Mouse (Mus musculus) CD4-positive, CD25-positive, alpha-beta regulatory T cell, adult 4 months (primary cell): Measurements from ENCODE around the gene Ost4. TPM values are rescaled to one million over a fixed set of nuclear protein-coding genes. Genes with fewer than 3 reads are reported as not detected.
A peak's percentile ranks its signal among the peaks of the same experiment; 100 is the strongest.

Experiments
- ATAC-seq: one replicate; pipeline ENCODE4 v1.8.0; 2017
- polyA plus RNA-seq, 2 experiments: library from polyadenylated mRNA; unstranded; fragments of 100-300 nt; shearing (Covaris generic); gene quantifications; one replicate each; pipeline ENCODE4 v1.2.1; 2017

Gene Ost4
- polyA plus RNA-seq, 2 experiments from 2014 or later: 200 to 285 TPM

DNA sequence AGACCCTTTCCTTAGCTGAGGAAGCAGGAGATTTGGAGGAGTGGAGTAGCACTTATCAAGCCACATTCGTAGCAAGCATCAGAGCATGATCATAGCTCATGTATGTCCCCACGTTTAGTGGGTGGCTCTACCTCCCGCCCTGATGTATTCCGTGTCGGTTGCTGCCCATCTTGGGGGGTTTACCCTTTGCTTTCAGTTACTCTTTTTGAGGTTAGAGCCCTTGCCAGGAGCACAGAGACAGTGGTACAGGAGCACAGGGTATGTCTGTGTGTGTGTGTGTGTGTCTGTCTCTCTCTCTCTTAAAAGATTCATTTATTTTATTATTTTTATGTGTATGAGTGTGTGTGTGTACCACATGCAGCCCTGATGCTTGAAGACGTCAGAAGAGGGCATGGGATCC, 15.5 kb upstream of the Ost4 start:
- ATAC-seq: no peak

DNA sequence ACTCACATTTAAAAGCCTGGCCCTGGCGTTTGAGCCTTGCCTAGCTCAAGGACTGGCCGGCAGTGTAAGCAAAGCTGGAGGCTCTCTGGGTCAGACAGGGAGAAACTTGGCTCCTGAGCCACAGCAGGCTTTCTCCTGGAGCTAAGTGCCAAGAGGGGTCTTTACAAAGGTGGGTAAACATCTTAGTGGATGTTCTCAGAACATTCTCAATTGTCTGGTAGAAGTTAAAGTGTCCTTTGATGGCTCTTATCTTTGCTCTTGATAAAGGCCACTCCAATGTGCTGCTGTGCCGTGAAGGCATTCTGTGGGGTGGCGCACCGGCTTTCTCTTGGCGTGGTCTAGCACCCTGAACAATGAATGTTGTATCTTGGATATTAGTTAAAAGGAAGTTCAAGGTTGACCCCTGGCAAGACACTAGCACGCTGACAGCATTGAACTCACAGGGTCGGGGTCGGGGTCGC, 15.0 kb upstream of the Ost4 start:
- ATAC-seq: no peak

DNA sequence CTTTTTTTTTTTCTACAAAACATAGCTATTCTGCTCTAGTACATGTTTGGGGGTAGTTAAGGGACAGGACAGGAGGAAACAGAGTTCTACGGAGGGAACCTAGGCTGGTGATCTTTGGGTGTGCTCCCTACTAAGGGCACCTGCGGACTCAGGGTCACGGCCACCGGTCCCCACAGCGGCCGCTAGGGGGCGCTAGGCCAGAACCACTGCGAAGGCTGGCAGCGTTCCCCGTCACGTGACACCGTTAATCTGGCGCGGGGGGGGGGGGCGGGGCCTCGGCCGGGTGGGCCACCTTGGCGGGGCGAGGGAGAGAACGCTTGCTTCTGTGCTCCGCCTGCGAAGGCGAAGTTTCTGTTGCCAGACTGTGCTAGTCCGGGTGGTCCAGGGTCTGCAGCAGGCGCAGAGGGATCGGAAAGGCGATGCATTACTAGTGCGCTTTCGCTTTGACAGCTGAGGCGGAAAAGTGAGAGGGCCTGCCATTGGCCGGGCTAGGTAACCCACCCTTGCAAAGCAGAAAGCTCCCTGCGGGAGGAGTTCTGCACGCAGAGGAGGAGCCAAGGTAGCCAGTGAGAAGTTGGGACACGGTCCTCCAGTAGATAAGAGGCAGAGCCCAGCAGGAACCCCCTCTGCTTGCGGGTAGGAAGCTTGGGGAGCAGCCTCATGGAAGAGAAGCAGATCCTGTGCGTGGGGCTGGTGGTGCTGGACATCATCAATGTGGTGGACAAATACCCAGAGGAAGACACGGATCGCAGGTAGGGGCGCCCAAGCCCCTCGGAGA, 13.9 kb upstream of the Ost4 start, which contains the start of gene Khk:
Khk (plus strand) TSS at position 176 of the 778 bp plus-strand sequence.
- peak; percentile 86 for ATAC-seq

DNA sequence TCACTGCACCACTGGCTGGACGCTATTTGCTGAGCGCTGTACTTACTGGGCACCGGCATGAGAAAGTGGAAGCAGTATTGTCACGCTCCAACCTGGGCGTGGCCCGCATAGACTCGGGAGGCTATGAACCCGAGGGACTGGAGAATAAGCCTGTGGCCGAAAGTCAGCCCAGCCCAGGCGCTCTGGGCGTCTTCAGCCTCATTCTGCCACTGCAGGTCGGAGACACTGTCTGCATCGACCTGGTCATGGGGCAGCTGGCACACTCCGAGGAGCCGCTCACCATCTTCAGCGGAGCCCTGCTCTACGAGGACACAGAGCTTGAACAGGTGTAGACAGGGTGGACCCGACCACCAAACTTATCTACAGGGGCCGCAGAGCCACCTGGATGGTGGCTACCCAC, 13.0 kb upstream of the Ost4 start:
- ATAC-seq: no peak

DNA sequence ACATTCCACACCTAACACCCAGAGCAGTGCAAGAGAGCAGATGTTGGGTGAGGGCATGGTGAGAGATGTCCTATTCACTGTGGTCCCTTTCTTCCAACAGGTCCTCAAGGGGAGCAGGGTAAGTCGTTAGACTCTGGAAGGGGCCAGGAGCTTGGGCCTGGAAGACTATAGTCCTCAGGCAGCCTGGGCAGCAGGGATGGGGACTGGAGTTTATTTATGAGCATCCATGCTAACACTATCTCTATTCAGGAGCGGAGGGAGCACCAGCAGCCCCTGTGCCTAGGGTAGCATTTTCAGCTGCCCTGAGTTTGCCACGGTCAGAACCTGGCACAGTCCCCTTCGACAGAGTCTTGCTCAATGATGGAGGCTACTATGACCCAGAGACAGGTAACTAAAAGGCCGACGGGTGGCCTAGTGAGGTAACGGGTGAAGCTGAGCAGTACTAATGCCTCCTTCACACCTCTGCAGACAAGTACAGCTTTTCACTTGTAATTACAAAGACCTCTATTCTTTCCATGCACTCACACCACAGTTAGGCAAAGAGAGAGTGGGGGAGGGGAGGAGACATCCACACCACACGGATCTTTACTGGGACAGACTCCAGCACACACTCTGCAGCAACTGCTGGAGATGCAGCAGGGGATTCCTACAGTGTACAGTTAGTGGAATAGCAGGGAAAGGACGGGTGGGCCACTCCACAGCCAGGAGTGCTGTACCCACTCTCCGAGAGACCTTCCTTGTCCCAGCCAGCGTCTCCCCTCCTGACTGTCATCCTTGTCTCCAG, 12.4 kb upstream of the Ost4 start:
- no peak for ATAC-seq

DNA sequence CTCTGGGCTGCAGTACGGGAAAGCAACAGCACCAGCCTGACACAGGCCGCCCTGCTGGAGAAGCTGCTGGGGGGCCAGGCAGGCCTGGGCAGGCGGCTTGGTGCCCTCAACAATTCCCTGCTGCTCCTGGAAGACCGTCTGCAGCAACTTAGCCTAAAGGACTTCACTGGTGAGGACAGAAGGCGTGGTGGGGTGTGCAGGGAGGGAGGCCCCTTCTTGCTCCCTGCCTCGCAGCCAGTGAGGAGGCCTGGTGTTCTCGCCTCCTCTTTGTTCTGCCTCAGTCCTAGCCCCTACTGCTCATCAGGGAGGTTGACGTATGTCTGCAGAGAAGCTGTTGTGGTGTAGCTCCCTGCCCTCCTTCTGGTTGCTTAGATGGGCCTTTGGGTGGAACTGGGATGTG, 11.1 kb upstream of the Ost4 start:
- ATAC-seq: no peak

DNA sequence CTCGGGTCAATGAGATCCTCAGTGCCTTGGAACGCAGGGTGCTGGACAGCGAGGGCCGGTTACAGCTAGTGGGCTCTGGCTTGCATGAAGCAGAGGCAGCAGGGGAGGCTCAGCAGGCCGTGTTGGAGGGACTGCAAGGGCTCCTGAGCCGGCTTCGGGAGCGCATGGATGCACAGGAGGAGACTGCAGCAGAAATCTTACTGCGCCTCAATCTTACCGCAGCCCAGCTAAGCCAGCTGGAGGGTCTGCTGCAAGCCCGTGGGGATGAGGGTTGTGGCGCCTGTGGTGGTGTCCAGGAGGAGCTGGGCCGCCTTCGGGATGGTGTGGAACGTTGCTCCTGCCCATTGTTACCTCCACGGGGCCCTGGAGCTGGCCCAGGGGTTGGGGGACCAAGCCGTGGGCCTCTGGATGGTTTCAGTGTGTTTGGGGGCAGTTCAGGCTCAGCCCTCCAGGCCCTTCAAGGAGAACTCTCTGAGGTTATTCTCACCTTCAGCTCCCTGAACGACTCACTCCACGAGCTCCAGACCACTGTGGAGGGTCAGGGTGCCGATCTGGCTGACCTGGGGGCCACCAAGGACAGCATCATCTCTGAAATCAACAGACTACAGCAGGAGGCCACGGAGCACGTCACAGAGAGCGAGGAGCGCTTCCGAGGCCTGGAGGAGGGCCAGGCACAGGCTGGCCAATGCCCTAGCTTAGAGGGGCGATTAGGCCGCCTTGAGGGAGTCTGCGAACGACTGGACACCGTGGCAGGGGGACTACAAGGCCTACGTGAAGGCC, 10.5 kb upstream of the Ost4 start:
- no peak for ATAC-seq

DNA sequence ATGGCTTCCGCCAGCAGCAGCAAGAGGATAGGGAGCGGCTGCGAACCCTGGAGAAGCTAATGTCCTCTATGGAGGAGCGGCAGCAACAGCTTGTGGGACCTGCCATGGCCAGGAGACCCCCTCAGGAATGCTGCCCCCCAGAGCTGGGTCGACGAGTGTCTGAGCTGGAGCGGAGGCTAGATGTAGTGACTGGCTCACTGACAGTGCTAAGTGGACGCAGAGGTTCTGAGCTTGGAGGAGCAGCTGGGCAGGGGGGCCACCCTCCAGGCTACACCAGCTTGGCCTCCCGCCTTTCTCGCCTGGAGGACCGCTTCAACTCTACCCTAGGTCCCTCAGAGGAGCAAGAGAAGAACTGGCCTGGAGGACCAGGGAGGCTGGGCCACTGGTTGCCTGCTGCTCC, 9.8 kb upstream of the Ost4 start:
- no peak for ATAC-seq

DNA sequence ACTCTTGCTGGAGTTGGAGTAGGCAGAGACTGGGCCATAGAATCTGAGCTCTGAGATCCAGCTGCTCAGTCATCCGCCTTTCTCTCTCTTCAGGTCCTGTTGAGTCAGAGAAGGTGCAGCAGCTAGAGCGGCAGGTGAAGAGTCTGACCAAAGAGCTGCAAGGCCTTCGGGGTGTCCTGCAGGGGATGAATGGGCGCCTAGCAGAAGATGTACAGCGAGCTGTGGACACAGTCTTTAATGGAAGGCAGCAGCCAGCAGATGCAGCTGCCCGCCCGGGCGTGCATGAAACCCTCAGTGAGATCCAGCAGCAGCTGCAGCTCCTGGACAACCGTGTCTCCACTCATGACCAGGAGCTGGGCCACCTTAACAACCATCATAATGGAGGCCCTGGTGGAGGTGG, 9.3 kb upstream of the Ost4 start:
- no peak for ATAC-seq

DNA sequence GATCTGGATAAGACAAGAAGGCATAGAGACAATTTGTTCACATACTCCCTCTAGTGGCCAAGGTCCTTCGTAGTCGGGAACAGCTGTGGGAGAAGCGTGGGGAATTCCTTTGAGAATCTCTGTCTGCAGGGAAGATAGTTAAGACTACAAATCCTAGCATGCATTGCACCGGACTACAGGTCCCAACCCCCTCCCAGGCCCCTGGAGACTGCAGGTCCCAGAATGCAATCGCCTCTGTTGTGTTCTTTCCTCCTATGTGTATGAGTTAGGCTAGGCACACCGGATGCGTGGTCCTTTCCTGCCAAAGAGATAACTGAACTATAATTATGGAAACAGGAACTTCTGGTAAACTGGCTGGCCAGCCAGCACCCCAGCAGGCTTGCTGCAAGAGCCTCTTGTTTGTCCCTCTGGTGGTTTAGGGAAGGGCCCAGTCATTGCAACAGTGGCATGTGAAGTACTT, 8.4 kb upstream of the Ost4 start:
- ATAC-seq: peak; percentile 85

DNA sequence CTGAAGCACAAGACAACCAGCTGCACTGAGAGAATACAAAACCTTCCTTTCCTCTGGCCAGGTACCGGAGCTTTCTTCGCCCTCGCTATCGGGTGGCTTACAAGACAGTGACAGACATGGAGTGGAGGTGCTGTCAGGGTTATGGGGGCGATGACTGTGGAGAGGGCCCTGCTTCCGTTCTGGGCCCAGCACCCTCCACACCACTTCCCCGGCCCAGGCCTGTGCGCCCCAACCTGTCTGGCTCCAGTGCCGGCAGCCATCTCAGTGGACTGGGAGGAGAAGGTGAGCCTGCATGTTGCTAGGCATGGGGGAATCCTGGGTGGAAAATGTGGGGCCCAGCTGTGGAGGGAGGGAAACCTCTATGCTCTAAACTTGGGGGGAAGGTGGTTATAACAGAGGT, 7.9 kb upstream of the Ost4 start:
- ATAC-seq: peak; percentile 19

DNA sequence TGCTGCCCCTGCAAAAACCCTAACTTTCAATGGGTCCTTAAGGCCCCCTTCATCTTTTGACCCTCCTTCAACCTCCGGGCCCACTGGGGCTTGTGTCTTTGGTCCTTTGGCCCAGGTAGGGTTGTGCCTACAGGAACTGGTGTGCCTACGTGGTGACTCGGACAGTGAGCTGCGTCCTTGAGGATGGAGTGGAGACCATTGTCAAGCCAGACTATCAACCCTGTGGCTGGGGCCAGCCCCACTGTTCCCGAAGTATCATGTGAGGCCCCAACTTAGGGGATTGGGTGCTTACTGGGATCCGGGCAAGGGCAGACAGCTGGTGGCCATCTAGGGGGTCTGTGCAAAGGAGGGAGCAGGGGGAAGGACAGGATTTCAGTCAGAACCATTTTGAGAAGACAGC, 7.3 kb upstream of the Ost4 start:
- ATAC-seq: no peak

DNA sequence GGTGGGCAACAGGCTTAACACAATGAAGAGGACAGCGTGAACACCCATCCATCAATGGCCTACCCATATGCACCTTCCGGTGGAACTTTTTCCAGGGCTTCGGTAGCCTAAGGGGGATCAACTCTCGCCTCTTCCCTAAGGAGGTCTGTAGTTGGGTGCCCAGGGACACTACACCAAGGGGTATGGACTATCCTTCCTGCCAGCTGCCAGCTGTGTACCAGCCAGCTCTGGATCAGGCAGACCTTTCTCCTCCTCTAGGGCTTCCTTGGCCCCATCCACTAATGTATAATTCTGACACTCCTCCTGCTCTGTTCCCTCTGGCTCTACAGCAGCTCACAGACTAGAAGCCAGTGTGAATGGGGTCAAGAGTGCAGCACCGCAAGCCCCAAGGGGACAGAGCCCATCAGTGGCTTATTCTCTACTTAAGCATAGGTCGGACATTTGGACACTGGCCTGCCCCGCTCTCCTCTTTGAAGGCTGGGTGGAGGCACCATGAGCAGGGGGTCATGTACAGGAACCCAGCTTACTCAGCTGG, 6.6 kb upstream of the Ost4 start:
- ATAC-seq: no peak

DNA sequence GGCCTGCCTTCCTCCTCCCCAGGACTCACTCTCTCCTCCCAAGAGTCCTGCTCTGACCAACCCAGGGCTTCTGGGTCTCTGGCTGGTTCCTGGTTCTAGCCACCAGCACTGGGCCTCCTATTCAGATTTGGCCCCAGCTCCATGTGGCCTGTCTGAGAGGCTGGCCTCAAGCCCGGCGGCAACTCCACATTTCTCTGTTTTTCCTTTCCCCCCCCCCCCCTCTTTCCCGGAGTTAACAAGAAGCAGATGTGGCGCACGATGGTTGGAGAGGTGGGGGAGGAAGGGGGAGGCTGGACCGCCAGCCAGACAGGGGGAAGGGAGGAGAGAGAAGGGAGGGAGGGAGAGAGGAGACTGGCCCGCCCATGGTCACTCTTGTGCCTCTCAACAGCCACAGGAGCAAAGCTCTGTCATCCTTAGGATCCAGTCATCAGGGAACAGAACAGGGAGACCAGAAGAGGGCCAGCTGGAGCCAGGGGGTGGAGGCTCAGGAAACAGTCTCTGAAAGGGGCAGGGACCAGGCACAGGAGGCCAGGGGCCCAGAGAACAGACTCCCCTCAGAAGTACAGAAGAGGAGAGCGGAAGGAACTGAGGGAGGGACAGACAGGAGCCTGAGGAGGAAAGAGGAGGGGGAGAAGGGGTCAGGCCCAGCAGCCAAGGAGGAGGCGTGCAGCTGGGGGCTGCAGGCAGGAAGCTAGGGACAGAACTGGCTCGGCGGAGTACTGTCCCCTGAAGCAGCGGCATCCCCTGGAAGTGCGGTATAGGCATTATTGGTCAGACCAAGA, 5.7 kb upstream of the Ost4 start, which contains the start of gene Emilin1:
Emilin1 (plus strand) TSS at position 343 of the 782 bp plus-strand sequence.
- no peak for ATAC-seq

DNA sequence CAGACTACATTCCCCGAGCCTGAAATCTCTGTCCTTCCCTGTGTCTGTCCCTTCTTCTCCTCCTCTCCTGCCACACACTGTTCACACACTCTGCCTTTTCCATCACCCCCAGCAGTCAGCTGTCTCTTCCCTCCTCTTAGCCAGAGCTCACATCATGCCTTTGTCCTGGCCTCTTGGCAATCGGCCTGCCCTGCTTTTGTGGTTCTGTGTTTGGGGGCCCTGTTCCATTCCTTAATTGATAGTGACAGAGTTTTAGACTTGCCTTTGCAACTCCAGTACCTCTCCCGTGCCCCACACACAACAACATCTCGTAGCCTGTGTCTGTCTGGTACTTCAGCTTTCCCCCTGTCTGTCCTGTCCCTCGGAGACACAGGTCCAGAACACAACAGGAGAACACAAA, 4.6 kb upstream of the Ost4 start:
- ATAC-seq: no peak

DNA sequence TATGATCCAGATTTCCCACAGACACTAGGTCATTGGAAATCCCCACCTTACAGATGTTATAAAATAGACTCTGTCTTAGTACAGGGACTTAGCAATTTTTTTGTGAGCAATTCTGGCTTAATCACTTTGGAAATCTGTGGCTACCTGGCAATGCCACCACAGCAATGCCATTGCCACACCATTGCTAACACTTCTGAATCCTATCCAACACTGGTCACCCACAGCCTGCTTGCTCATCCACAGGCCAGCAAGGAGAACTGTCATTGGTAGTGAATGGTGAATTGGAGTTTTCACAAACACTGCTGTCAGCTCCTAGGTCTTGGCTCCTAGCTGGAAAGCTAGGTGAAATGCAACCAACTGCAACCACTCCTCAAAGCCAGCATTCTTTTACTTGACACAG, 2.9 kb upstream of the Ost4 start:
- no peak for ATAC-seq

DNA sequence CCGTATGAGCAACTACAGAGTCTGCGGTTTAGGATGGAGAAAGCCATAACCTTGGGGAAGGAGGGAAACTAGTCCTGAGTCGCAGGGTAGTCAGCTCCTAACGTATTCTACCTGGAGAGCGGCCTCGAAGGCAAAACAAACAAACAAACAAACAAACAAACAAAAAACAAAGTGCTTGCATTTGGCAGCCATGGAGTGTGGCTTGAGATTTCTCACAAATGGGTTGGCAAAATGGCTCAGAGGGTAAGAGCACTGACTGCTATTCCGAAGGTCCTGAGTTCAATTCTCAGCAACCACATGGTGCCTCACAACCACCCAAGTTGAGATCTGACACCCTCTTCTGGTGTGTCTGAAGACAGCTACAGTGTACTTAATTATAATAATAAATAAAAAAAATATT, 2.3 kb upstream of the Ost4 start:
- ATAC-seq: no peak

DNA sequence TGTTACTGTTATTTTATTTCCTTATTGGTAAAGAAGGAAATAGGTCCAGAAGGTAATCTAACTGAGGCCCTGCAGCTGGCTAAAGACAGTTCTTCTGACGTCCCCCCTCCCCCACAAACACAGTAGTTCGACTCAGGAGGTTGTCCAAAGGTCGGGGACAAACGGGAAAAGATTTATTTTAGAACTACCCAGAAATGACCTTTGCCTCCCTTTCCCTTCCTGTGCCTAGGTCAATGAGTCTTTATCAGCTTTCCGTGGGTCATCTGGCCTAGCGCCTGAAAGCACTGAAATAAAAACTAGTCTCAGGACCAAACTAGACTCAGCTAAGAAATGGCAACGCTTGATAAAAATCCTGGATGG, 1.7 kb upstream of the Ost4 start:
- no peak for ATAC-seq

DNA sequence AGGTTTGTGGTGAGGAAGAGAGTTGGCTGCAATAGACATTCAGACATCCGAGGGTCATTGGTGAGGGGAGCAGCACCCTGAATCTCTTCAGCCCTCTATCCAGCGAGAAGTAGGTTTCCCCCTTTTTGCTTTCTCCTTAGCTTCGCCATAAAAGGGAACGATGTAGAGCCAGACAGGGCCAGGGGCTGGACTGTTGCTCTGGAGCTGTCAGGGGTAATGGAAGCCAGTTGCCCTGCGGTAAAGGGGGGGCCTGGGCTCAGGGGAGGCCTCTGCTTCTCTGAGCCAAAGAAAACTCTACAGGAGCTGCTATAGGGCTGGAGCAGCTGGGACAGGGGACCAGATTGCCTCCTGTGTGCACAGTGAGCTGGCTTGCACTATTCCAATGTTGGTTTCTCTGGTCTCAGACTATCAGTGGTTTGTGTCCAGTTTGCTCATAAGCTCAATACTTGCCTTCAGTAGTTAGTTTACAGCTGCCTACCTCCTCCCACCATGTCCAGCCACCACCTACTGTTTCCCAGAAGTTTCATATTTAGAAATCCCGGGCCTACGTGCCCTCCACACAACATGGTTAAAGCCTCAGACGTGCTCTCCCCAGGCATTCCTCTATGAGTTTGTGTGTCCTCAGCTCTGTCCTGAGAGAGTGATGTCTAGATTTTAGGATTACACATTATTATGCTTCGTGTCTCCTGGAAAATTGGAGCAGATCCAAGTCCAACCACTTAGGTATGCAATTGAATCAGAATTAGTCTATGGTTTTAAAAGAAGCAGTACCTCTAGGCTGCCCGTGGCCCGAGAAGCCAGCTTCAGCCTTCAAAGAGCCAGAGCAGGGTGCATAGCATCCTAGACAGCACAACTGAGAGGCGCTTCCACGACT, 1.1 kb upstream of the Ost4 start:
- ATAC-seq: no peak

DNA sequence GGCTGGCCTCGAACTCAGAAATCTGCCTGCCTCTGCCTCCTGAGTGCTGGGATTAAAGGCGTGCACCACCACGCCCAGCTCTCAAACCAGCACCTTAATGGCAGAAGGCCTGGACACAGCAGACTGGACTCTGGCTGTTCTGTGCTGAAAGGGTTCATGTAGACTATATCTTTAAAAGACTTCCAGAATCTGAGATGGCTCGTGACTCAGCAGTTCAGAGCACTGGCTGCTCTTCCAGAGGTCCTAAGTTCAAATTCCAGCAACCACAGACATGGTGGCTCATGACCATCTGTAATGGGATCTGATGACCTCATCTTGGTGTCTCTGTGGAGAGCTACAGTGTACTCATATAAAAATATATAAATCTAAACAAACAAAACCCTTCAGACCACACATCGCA, 5.7 kb downstream of the Ost4 start:
- no peak for ATAC-seq

DNA sequence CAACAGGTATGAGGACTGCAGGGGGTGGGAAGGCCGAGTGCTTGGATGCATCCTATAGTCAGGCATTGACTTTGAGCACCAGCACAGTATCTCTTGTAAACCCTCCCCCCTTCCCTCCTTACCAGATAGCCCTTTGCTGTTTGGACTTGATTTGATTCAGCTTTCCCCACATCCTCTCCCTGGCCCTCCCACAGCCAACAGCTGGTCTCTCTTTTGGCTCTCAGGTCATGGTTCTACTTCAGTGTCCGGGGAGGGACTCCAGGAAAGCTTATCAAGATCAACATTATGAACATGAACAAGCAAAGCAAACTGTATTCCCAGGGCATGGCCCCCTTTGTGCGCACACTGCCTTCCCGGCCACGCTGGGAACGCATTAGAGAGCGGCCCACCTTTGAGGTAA, 17.2 kb downstream of the Ost4 start:
- no peak for ATAC-seq
